Mouse (Mus musculus) Patski (cell line): Measurements from ENCODE around the gene Alpk3. TPM values are rescaled to one million over a fixed set of nuclear protein-coding genes. Genes with fewer than 3 reads are reported as not detected.

Source experiments
- ATAC-seq: fragments of 100-300 bp; one replicate; pipeline ENCODE4 v1.8.0; 2021
- CTCF ChIA-PET: fragments of 350-600 bp; sonication (Branson Sonifier 250); formaldehyde crosslinking; loops from one replicate; lab custom pipeline; 2022; ENCODE audit warnings: inconsistent platforms; lab: Charles Lee
- POLR2A ChIA-PET: fragments of 350-600 bp; sonication (Branson Sonifier 250); formaldehyde crosslinking; loops from one replicate; lab custom pipeline; 2022; ENCODE audit warnings: antibody characterized with exemption, inconsistent platforms; lab: Charles Lee
- DNase-seq: peaks from one replicate; pipeline ENCODE4 v3.0.0-alpha.2; 2011; ENCODE audit warnings: low read depth, low spot score
- H3K27me3 ChIP-seq: fragments of 371-371 bp; one replicate; pipeline ENCODE4 v1.5.1; 2021
- CTCF ChIP-seq: fragments of 100-300 bp; IDR thresholded peaks from one replicate; pipeline ENCODE4 v1.5.1; 2021
- in situ Hi-C: fragments of 300-500 bp; cut with MboI; formaldehyde crosslinking; loops from 3 replicates; pipeline ENCODE4 v1.11.1; 2018; ENCODE audit warnings: low pct_unique_long_range_greater_than_20kb, mixed read lengths
- polyA plus RNA-seq: library from polyadenylated mRNA; unstranded; gene quantifications from one replicate; pipeline ENCODE4 v1.2.3, GENCODE M21; 2021

Gene Alpk3
- not detected for polyA plus RNA-seq

- ATAC-seq, result no peak
Observed at GRCm38 (mm10) chr7:81057471-81057870, at the start of gene Alpk3. Gene Alpk3 (plus strand): TSS chr7:81057600.

GRCm38 (mm10) chr7:81008285-81008684 lies 49.1 kb upstream of the Alpk3 start:
- TF ChIP-seq CTCF, result no peak
- ATAC-seq, result no peak
- ChIA-PET CTCF (interaction anchor here (2.5 kb wide), 1 partner anchor 12 kb away, joined by 7 read pairs; no protein-coding TSS in a partner anchor), POLR2A (no interaction called here)
- no peaks in the 10 kb centered on the region for H3K27me3 ChIP-seq
- no peak for DNase-seq
- in situ Hi-C loops, result no loop called here

More at GRCm38 (mm10) chr7:81057471-81057870, at the start of gene Alpk3:
- in situ Hi-C loops, result loop anchor here (10.0 to 25.0 kb wide), 2 partner anchors 173 to 320 kb away; no protein-coding TSS in a partner anchor
- POLR2A ChIA-PET, result no interaction called here
- no peak for TF ChIP-seq CTCF
- CTCF ChIA-PET, result no interaction called here
- H3K27me3 ChIP-seq, result no peaks in the 10 kb centered on the region
- DNase-seq, result no peak

GRCm38 (mm10) chr7:81011576-81011975 lies 45.8 kb upstream of the Alpk3 start:
- POLR2A ChIA-PET, result no interaction called here
- TF ChIP-seq CTCF, result no peak
- in situ Hi-C loops, result no loop called here
- no peaks in the 10 kb centered on the region for H3K27me3 ChIP-seq
- no peak for DNase-seq
- no peak for ATAC-seq
- CTCF ChIA-PET, result no interaction called here

GRCm38 (mm10) chr7:81020307-81020706 lies 37.1 kb upstream of the Alpk3 start:
- POLR2A ChIA-PET, result no interaction called here
- ATAC-seq, result no peak
- CTCF ChIA-PET, result no interaction called here
- no peak for DNase-seq
- TF ChIP-seq CTCF, result no peak
- in situ Hi-C loops, result no loop called here
- no peaks in the 10 kb centered on the region for H3K27me3 ChIP-seq

GRCm38 (mm10) chr7:81022731-81023130 lies 34.7 kb upstream of the Alpk3 start:
- H3K27me3 ChIP-seq, result no peaks in the 10 kb centered on the region
- CTCF ChIA-PET, result no interaction called here
- ATAC-seq (no peak), DNase-seq (no peak)
- POLR2A ChIA-PET, result no interaction called here
- TF ChIP-seq CTCF, result no peak
- in situ Hi-C loops, result no loop called here

DNA sequence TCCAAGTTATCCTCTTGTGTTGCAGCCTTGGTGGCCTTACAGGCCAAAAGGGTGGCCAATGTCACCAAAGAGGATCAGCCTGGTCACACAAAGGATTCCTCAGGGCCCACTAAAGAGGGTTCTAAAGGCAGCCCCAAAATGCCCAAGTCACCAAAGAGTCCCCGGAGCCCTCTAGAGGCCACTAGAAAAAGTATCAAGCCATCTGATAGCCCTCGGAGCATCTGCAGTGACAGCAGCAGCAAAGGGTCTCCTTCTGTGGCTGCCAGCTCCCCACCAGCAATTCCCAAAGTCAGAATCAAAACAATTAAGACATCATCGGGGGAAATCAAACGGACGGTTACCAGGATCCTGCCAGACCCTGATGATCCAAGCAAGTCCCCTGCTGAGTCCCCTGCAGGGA lies 33.3 kb upstream of the Alpk3 start:
- in situ Hi-C loops, result no loop called here
- ChIA-PET POLR2A (no interaction called here), CTCF (no interaction called here)
- DNase-seq (no peak), ATAC-seq (no peak)
- no peaks in the 10 kb centered on the region for H3K27me3 ChIP-seq
- TF ChIP-seq CTCF, result no peak

DNA sequence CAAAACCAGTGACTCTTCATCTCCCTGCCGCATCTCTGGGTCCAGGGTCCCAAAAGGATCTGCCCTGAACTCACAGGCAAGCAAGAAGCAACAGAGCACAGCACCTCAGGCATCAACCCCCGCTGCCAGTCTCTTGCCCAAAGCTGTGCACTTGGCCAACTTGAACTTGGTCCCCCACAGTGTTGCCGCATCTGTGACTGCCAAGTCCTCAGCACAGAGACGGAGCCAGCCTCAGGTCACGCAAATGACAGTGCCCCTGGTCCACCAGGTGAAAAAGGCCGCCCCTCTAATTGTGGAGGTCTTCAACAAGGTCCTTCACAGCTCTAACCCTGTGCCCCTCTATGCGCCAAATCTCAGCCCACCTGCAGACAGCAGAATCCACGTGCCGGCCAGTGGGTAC lies 32.7 kb upstream of the Alpk3 start:
- CTCF ChIA-PET, result no interaction called here
- in situ Hi-C loops, result no loop called here
- POLR2A ChIA-PET, result no interaction called here

GRCm38 (mm10) chr7:81025751-81026150 lies 31.6 kb upstream of the Alpk3 start:
- in situ Hi-C loops, result no loop called here
- ATAC-seq, result no peak
- ChIA-PET CTCF (no interaction called here), POLR2A (no interaction called here)
- no peaks in the 10 kb centered on the region for H3K27me3 ChIP-seq
- no peak for DNase-seq
- no peak for TF ChIP-seq CTCF

More for the DNA sequence above, 32.7 kb upstream of the Alpk3 start:
- no peaks in the 10 kb centered on the region for H3K27me3 ChIP-seq
- no peak for ATAC-seq
- DNase-seq, result no peak
- TF ChIP-seq CTCF, result no peak

GRCm38 (mm10) chr7:81039711-81040110 lies 17.7 kb upstream of the Alpk3 start:
- in situ Hi-C loops, result no loop called here
- H3K27me3 ChIP-seq, result no peaks in the 10 kb centered on the region
- ATAC-seq (no peak), DNase-seq (no peak)
- no peak for TF ChIP-seq CTCF
- ChIA-PET CTCF (no interaction called here), POLR2A (interaction anchor here (0.6 kb wide), 1 partner anchor 8 kb away, joined by 5 read pairs; no protein-coding TSS in a partner anchor)

DNA sequence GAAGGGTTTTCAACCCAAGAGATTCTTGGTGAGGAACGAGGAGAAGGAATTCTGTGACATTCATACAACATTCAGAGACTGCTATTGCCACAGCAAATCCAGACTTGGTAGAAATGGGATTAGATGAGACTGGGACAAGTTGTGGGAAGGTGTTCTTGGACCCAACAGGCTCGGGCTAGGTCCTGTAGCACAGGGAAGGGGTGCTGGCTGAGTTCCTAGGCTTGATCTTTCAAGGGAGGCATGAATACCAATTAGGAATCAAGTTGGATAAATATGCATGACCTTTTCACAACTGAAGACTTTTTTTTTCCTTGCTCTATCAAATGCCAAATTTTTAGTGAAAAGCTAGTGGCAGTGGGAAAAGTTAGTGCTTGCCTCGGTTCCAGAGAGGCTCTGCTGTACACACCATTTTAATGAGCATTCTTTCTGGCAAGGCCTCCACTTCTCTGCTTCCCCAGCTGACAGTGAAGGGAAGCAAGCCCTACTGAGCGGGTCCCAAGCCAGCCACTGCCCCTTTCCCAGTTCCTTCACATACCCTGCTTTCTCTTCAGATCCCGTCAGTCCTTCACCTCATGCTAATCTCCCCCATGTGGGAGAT lies 14.3 kb upstream of the Alpk3 start:
- DNase-seq (no peak), ATAC-seq (no peak)
- in situ Hi-C loops, result no loop called here
- ChIA-PET CTCF (interaction anchor here (1.4 kb wide), 1 partner anchor 17 kb away, joined by 3 read pairs; no protein-coding TSS in a partner anchor), POLR2A (interaction anchor here (1.1 kb wide), 1 partner anchor 174 kb away, joined by 3 read pairs; no protein-coding TSS in a partner anchor)
- no peaks in the 10 kb centered on the region for H3K27me3 ChIP-seq
- TF ChIP-seq CTCF, result no peak

GRCm38 (mm10) chr7:81047847-81048246 lies 9.6 kb upstream of the Alpk3 start:
- ATAC-seq, result no peak
- POLR2A ChIA-PET, result no interaction called here

More at GRCm38 (mm10) chr7:81047847-81048246, 9.6 kb upstream of the Alpk3 start:
- in situ Hi-C loops, result no loop called here
- H3K27me3 ChIP-seq, result no peaks in the 10 kb centered on the region
- DNase-seq, result no peak
- TF ChIP-seq CTCF, result no peak
- CTCF ChIA-PET, result no interaction called here
